Mouse (Mus musculus): ENCODE measurements at regions not wholly inside any gene's neighbourhood (a gene's known extent, or its start where the extent isn't known, plus 50 kb on each side); places are given as distances from the start of the nearest gene placed in this dataset.

DNA sequence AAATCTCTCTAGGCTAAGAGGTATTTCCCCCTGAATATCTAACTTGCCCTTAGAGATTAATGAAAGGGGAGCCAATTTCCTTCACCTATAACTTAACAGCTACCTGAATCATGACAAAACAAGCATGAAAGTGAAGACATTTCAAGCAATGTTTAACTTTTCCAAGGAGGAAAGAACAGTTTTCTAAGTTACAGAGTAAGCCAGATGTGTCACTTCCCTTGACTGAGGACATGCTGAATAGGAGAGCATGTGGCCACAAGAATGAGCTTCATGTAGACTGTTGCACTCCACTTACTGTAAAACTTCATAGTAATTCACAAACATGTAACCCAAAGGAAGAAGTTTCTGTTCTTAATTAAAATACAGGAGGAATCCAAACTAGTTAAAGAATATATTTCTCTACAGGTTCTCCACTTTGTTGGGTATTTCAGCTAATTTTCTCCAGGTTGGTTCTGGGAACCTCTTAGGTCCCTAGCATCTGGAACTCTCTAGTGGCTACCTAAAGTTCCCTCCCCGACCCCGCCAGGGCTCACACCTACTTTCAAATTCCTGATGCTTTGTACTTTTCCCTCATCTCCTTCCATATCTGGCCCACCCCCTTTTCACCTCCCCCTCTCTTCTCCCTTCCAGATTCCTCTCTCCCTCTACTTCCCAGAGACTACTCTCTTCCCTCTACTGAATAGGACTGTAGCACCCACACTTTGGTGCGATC lies 142.0 kb upstream of the Tyrp1 start:
- no peak for DNase-seq

DNA sequence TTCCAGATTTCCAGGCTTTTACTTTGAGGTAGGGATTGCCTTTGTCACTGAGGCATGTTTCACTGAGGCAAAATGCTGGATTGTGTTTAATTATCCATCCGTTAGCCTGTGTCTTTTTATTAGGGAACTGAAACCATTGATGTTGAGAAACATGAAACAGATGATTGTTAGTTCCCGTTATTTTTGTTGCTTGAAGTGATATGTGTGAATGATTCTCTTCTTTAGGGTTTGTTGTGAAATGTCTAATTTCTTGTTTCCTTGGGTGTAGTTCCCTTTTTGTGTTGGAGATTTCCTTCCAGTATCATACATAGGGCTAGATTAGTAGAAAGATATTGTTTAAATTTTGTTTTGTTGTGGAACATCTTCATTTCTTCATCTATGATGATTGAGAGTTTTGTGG lies 121.2 kb upstream of the Tyrp1 start:
- DNase-seq, result no peak

- DNase-seq, result peak; percentile 14
Measured at GRCm38 (mm10) chr4:80744975-80745734, 88.8 kb upstream of the Tyrp1 start.

DNA sequence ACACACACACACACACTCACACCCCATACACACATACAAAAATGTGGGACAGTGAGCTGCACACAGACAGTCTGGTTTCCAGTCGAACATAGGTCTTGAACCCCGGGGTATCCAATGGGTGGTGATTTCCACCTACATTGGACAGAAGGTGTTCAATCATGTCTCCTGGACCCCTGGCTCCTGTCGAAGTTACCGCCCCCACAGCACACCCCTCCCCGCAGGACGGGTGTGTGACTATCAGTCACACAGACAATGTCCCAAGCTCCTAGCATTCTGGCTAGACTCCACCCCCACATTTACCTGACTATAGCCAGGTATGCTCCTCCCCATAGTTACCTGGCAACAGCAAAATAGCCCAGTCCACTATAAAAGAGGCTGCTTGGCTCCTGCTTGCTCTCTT lies 81.7 kb upstream of the Tyrp1 start:
- DNase-seq, result no peak

DNA sequence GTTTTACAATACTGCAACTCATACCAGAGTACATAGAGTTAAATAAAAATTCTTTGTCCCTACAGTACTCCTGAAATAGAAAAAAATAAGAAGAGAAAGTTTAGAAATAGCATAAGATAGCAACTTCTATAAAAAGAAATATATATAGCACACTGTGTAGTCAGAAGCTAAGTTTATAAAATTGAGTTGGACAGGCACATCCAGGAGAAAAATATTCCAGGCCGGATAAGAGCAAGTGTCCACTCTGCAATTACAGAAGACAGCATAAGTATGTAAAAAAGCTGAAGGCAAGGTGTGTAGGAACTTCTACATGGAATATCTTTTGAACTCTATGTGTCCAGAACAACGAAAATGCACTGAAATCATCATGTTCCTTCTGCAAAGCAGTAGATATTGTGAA lies 77.8 kb upstream of the Tyrp1 start:
- DNase-seq, result no peak

GRCm38 (mm10) chr4:80764024-80764423 lies 69.9 kb upstream of the Tyrp1 start:
- DNase-seq, result no peak

GRCm38 (mm10) chr4:80765781-80766180 lies 68.1 kb upstream of the Tyrp1 start:
- DNase-seq, result peak; percentile 57

- DNase-seq, result no peak
Measured at GRCm38 (mm10) chr4:80767447-80767846, 66.5 kb upstream of the Tyrp1 start.

Data from adrenal gland, adult 2 months (tissue).